Mouse (Mus musculus) left cerebral cortex, adult 18-20 months (tissue): ENCODE results near the gene Gm3453. TPM values are rescaled to one million over a fixed set of nuclear protein-coding genes. Genes with fewer than 3 reads are reported as not detected.
"Not testable (repeated sequence)": the region's sequence is repeated elsewhere in the genome, so short reads cannot be mapped to it uniquely, and the experiment has no call there.

ENCODE experiments used
- DNase-seq, 2 experiments: peaks; one replicate each; pipeline ENCODE4 v3.0.0; 2021 to 2022; ENCODE audit warnings: low spot score in 2 of 2, mixed read lengths in 1 of 2
- long read RNA-seq, 2 experiments: library from polyadenylated mRNA; stranded (forward); transcript quantifications; one replicate each; pipeline ENCODE4 v2.0.0; 2021
- total RNA-seq, 2 experiments: library from RNA; stranded (reverse); gene quantifications; 2 replicates each; pipeline ENCODE4 v1.2.3; 2021

Gm3453 gene
- not detected for total RNA-seq
- long read RNA-seq, experiment 1: 0 reads
- long read RNA-seq, experiment 2: 0 reads

DNA sequence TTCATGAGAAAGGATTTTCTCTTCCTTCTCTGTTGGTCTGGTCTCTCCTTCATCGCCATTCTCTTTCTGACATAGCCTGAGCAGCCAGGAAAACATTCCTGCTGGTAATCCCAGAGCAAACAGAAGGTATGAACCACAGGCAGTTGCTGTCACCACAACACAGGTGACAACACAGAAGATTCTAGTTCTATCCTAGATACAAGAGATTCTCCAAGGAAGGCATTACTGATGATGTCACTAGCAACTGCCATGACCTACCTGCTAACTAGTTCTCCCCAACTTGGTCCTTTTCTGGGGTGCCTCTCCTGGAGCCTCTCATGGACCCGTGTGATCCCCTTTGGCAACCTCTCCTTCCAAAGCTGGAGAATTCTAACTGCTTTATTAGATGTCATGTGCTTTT lies at the start of gene Gm3453:
Gm3453 (minus strand) TSS at position 101 of the 400 bp plus-strand sequence.
- not testable (repeated sequence) for DNase-seq

- not testable (repeated sequence) for DNase-seq
Observed at GRCm38 (mm10) chr14:5987136-5987535, 8.2 kb upstream of the Gm3453 start.

DNA sequence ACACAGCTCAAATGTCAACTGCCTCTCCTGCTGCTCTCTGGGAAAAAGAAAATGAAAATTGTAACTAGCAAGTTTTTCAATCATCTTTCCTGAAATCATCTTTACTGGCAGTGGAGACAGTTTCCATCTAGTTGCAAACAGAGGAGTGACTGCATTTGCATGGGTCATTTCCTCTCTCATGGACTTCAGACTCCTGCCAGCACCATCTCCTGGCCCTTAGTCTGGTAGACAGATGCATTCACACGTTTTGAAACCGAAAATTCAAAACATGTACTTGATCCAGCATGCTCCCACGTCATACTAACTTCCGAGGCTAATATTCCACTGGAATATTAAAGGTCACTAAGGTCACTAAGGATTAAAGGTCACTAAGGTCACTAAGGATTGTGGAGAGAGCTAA lies 16.5 kb downstream of the Gm3453 start:
- not testable (repeated sequence) for DNase-seq

- peak; percentile 10 to 20 for DNase-seq
Observed at GRCm38 (mm10) chr14:5961635-5962034, 17.3 kb downstream of the Gm3453 start, which contains the start of gene Gm3248. TSS of gene Gm3248 (minus strand) at chr14:5961745.

DNA sequence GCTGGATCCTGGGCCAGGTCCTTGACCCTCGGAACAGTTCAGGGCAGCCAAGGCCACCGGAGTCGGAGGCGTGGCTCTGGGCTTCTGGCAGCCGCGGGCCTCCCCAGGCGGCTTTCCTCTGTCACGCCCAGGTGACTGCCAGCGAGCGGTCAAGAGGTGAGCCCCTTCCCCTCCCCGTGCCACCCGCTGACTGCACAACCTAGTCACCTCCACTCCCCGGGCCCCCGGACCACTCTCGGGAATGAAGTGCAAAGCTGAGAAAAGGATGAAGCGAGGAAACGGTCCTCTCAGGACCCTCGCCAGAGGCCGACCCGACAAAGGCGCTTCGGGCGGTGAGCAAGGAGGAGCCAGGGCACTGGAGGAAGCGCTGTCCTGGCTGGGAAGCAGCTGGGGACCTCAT lies 17.8 kb downstream of the Gm3453 start:
- peak; percentile 1 to 6 for DNase-seq

DNA sequence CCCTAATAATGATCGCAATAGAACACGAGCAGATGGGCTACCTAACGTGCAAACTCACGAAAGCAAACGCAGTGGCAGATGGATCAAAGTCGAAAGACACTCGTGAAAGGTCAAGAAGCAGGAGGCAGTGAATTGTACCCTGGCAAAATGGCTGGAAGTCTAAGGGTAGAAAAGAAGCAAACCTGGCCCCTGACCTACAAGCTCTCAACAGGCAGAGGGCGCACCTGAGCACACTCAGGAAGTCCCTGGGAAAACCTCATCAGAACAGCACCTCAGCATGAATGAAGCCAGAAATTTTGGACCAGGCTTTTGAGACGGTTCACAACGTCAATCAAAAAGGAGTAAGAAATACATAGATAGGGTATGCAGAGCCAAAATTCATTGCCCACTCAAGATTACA lies 18.5 kb downstream of the Gm3453 start:
- peak; percentile 4 to 7 for DNase-seq

DNA sequence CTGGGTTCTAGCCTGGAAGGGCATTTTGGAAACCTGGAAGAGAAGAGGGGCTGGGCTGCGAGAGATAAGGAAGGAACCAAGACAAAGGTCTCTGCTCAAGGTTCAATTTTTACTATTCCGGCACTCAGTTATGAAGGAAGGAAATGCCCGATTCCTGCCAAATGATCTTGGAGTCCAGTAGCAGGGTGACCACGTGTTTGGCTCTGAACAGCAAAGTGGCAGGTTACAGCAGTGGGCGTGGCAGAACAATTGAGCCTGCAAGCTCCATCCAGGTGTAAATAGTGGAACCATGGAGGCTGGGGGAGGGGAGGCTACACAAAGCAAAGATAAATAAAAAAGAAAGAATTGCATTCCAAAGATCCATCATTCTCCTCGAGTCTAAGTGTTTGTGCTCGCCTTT lies 55.7 kb downstream of the Gm3453 start:
- DNase-seq: not testable (repeated sequence)

Other genes with a start within 250 kb of the Gm3453 start
- 1 to 10 TPM in 1 of 2 experiments, under 1 TPM in 1; 0.33 to 1.2 TPM for gene Gm3373, start 237.6 kb downstream of the Gm3453 start, total RNA-seq
- gene Gm3383, start 171.2 kb downstream of the Gm3453 start, total RNA-seq: 1 to 10 TPM; 1.2 to 2.7 TPM
- gene Gm3424, start 148.8 kb downstream of the Gm3453 start, total RNA-seq: not detected
- under 1 TPM; 0.23 to 0.42 TPM for gene Gm8237, start 98.8 kb downstream of the Gm3453 start, total RNA-seq
- gene Gm3248, start 17.4 kb downstream of the Gm3453 start, total RNA-seq: under 1 TPM; 0.54 to 0.81 TPM
- gene Gm6337, start 79.1 kb upstream of the Gm3453 start, total RNA-seq: not detected
- not detected for gene Gm8206, start 114.8 kb upstream of the Gm3453 start, total RNA-seq
- gene Gm3468, start 129.5 kb upstream of the Gm3453 start, total RNA-seq: under 1 TPM; 0.56 to 0.68 TPM
- not detected for gene Gm3476, start 146.7 kb upstream of the Gm3453 start, total RNA-seq
- gene Gm21560, start 240.2 kb upstream of the Gm3453 start, total RNA-seq: under 1 TPM; 0.68 to 0.84 TPM